Mouse (Mus musculus) liver, embryonic 14.5 days (tissue): ENCODE measurements around the gene Adssl1. TPM values are rescaled to one million over a fixed set of nuclear protein-coding genes. Genes with fewer than 3 reads are reported as not detected.

Experiments used
- ATAC-seq: fragments of 200-750 bp; cut with Nextera tagmentation; 2 replicates; pipeline ENCODE4 v1.8.0; 2017; ENCODE audit warnings: moderate number of reproducible peaks, mild to moderate bottlenecking, moderate library complexity; ENCODE audit not compliant: insufficient read depth
- DNase-seq, 3 experiments: peaks; one replicate each; pipeline ENCODE4 v3.0.0-alpha.2; 2012 to 2013; ENCODE audit warnings: low read depth in 3 of 3, low spot score in 3 of 3
- H3K27ac ChIP-seq: fragments of 300-500 bp; sonication (generic); 2 replicates; pipeline ENCODE4 v1.5.1; 2014; ENCODE audit warnings: moderate library complexity, mild to moderate bottlenecking, control low read depth, inconsistent platforms
- H3K27me3 ChIP-seq: fragments of 300-500 bp; sonication (generic); 2 replicates; pipeline ENCODE4 v1.6.1; 2014; ENCODE audit warnings: mild to moderate bottlenecking, low read length, moderate library complexity; ENCODE audit not compliant: control insufficient read depth, insufficient read depth
- H3K36me3 ChIP-seq: fragments of 300-500 bp; sonication (generic); replicated peaks from 2 replicates; pipeline ENCODE4 v1.6.1; 2014; ENCODE audit warnings: low read depth; ENCODE audit not compliant: control insufficient read depth, insufficient read depth
- H3K4me1 ChIP-seq, 2 experiments: fragments of 200-500 bp in 1 of 2; fragments of 300-500 bp in 1 of 2; sonication (generic) in 1 of 2; replicated peaks; 2 replicates each; pipeline ENCODE4 v1.6.1; 2012 to 2014; ENCODE audit warnings: antibody characterized with exemption in 1 of 2, inconsistent platforms in 1 of 2, low read length in 1 of 2; ENCODE audit not compliant: control insufficient read depth in 2 of 2, insufficient read depth in 2 of 2
- H3K4me2 ChIP-seq: fragments of 300-500 bp; sonication (generic); 2 replicates; pipeline ENCODE4 v1.6.1; 2014; ENCODE audit warnings: low read depth, mild to moderate bottlenecking, control low read depth, moderate library complexity
- H3K4me3 ChIP-seq, 2 experiments: fragments of 200-500 bp in 1 of 2; fragments of 300-500 bp in 1 of 2; sonication (generic) in 1 of 2; 2 replicates each; pipeline ENCODE4 v1.5.1; 2012 to 2014; ENCODE audit warnings: low read depth in 2 of 2, low read length in 2 of 2, mild to moderate bottlenecking in 2 of 2, control low read depth in 1 of 2, inconsistent platforms in 1 of 2, moderate library complexity in 1 of 2; ENCODE audit not compliant: insufficient read depth in 1 of 2
- H3K9ac ChIP-seq: fragments of 300-500 bp; sonication (generic); replicated peaks from 2 replicates; pipeline ENCODE4 v1.6.1; 2014; ENCODE audit warnings: mild to moderate bottlenecking, control low read depth, moderate library complexity
- H3K9me3 ChIP-seq: fragments of 300-500 bp; sonication (generic); 2 replicates; pipeline ENCODE4 v1.6.1; 2016; ENCODE audit warnings: low read length, mixed read lengths; ENCODE audit not compliant: control insufficient read depth
- CTCF ChIP-seq: IDR thresholded peaks from 2 replicates; pipeline ENCODE4 v1.5.1; 2016; ENCODE audit warnings: antibody characterized with exemption, low read depth, control low read depth
- EP300 ChIP-seq: IDR thresholded peaks from 2 replicates; pipeline ENCODE4 v1.6.1; 2016; ENCODE audit warnings: antibody characterized with exemption, low read depth
- WGBS: fragments of 180-500 bp; shearing (Covaris S2); extraction: QIAGEN DNeasy Blood & Tissue Kit; methylation state at CpG from one replicate; pipeline ENCODE4 v1.1.7; 2014; ENCODE audit not compliant: insufficient replicate concordance; 5-methylcytosine and 5-hydroxymethylcytosine counted together
- polyA plus RNA-seq, 2 experiments: library from polyadenylated mRNA; depleted of rRNA in 1 of 2; stranded (reverse) in 1 of 2; unstranded in 1 of 2; fragments of >200 nt; fragmentation: Nextera tagmentation in 1 of 2; extraction: Ambion mirVana in 1 of 2; gene quantifications; 2 replicates each; pipeline versions ENCODE4 v1.2.1 to v1.2.3; 2012 to 2014

The Adssl1 gene
- polyA plus RNA-seq, 2 experiments = 5.4 to 8.5 TPM

GRCm38 (mm10) chr12:112658619-112659018, 38.8 kb downstream of the Adssl1 start:
- Histone ChIP-seq H3K9me3 (no peaks in the 10 kb centered on the region), H3K27ac (no peak overlapping the region), H3K4me1 (no peaks in the 10 kb centered on the region), H3K27me3 (no peaks in the 10 kb centered on the region), H3K4me2 (no peak overlapping the region), H3K36me3 (peaks cover 31% of the 10 kb centered on the region), H3K9ac (no peak overlapping the region), H3K4me3 (no peak overlapping the region)
- ATAC-seq (no peak), DNase-seq (no peak)
- WGBS = 78% methylated on average over 7 of the region's 7 CpGs
- TF ChIP-seq EP300 = no peak
- no peak for TF ChIP-seq CTCF

- 78% methylated on average over 6 of the region's 6 CpGs for WGBS
- Histone ChIP-seq H3K9ac (no peak overlapping the region), H3K27me3 (no peaks in the 10 kb centered on the region), H3K4me1 (no peaks in the 10 kb centered on the region), H3K36me3 (peaks cover 31% of the 10 kb centered on the region), H3K9me3 (no peaks in the 10 kb centered on the region), H3K4me2 (no peak overlapping the region), H3K27ac (no peak overlapping the region), H3K4me3 (no peak overlapping the region)
- DNase-seq = no peak
- TF ChIP-seq EP300 (no peak), CTCF (peak; percentile 71)
- no peak for ATAC-seq
Observed at GRCm38 (mm10) chr12:112659109-112659508, 39.3 kb downstream of the Adssl1 start.

- TF ChIP-seq EP300 = no peak
- no peak for TF ChIP-seq CTCF
- no peaks in the 10 kb centered on the region for H3K27me3 ChIP-seq
- no peak for DNase-seq
- peaks cover 30% of the 10 kb centered on the region for H3K36me3 ChIP-seq
- H3K9me3 ChIP-seq = no peaks in the 10 kb centered on the region
- 66% methylated on average over 5 of the region's 5 CpGs for WGBS
- H3K4me3 ChIP-seq = no peak overlapping the region
- H3K4me2 ChIP-seq = no peak overlapping the region
- no peak overlapping the region for H3K27ac ChIP-seq
- no peaks in the 10 kb centered on the region for H3K4me1 ChIP-seq
- H3K9ac ChIP-seq = no peak overlapping the region
- ATAC-seq = no peak
Observed at GRCm38 (mm10) chr12:112660576-112661326, 40.9 kb downstream of the Adssl1 start.

GRCm38 (mm10) chr12:112661327-112661605, 41.4 kb downstream of the Adssl1 start:
- Histone ChIP-seq H3K4me1 (no peaks in the 10 kb centered on the region), H3K27ac (no peak overlapping the region)

GRCm38 (mm10) chr12:112661851-112662250, 42.0 kb downstream of the Adssl1 start:
- DNase-seq = no peak
- TF ChIP-seq CTCF = no peak
- H3K9ac ChIP-seq = no peak overlapping the region
- ATAC-seq = no peak
- H3K4me1 ChIP-seq = no peaks in the 10 kb centered on the region
- no peaks in the 10 kb centered on the region for H3K9me3 ChIP-seq
- peaks cover 19% of the 10 kb centered on the region for H3K36me3 ChIP-seq
- H3K4me3 ChIP-seq = no peak overlapping the region
- H3K4me2 ChIP-seq = no peak overlapping the region
- H3K27me3 ChIP-seq = no peaks in the 10 kb centered on the region
- H3K27ac ChIP-seq = no peak overlapping the region
- WGBS = 76% methylated on average over 9 of the region's 9 CpGs

More at GRCm38 (mm10) chr12:112661327-112661605, 41.4 kb downstream of the Adssl1 start:
- Histone ChIP-seq H3K27me3 (no peaks in the 10 kb centered on the region), H3K36me3 (peaks cover 25% of the 10 kb centered on the region), H3K4me3 (no peak overlapping the region), H3K4me2 (no peak overlapping the region), H3K9ac (no peak overlapping the region), H3K9me3 (no peaks in the 10 kb centered on the region)
- DNase-seq (no peak), ATAC-seq (no peak)
- WGBS = 88% methylated on average over 3 of the region's 3 CpGs
- TF ChIP-seq EP300 (no peak), CTCF (no peak)
